Mouse (Mus musculus) spleen, adult 18-20 months (tissue): ENCODE results near the gene Reg1.
"Not testable (repeated sequence)": the region's sequence is repeated elsewhere in the genome, so short reads cannot be mapped to it uniquely, and the experiment has no call there.

Experiments
- DNase-seq, 2 experiments: peaks; one replicate each; pipeline ENCODE4 v3.0.0; 2022; ENCODE audit warnings: mixed read lengths in 2 of 2

Reg1 gene

GRCm38 (mm10) chr6:78422411-78422810 lies at the start of gene Reg1:
Gene Reg1 (plus strand): TSS chr6:78422711.
- DNase-seq = not testable (repeated sequence)

GRCm38 (mm10) chr6:78378765-78379164 lies 43.7 kb upstream of the Reg1 start, which contains the start of gene Reg3d:
Gene Reg3d (minus strand): TSS chr6:78378865.
- no peak for DNase-seq

DNA sequence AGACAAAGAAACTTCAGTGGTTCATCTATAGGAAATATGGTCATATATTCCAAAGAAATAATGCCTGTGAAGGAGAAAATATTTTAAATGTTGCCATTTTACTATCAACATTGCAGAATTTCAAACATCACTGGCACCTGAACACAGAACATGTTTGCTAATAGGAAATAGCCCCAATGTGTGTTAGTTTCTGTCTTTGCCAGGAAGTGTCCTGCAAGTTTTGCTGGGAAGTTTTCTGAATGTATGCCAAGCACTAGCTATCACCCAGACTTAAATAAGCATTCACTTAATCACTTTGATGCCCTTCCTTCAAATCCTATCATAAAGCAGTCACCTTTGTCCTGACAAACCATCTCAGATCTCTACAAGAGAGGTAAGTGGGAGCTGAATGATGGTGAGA lies 42.1 kb upstream of the Reg1 start, which contains the start of gene Reg3a:
TSS of gene Reg3a (plus strand) at position 301 of the 400 bp plus-strand sequence.
- no peak for DNase-seq

DNA sequence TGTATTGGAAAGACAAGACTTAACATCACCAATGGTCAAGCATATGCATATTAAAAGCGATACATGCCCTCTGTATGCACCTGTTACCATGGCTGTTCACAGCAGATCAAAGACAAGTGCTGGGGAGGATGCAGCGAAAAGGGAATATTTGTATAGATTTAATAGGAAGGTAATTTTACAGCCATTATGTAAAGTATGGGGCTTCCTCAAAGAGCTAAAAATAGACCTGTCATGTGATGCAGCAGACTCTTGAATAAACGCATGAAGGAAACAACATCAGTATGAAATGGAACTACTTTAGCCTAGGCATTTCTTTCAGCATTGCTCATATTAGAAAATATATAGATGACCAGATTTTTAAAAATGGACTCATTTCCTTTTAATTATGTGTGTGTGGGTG lies 36.9 kb upstream of the Reg1 start:
- no peak for DNase-seq

DNA sequence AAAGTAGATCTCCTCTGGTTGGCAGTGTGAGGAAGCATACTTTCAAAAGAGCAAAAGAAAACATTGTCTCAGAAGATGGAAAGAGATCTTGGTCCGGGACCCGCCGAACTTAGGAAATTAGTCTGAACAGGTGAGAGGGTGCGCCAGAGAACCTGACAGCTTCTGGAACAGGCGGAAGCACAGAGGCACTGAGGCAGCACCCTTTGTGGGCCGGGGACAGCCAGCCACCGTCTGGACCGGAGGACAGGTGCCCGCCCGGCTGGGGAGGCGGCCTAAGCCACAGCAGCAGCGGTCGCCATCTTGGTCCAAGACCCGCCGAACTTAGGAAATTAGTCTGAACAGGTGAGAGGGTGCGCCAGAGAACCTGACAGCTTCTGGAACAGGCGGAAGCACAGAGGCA lies 27.2 kb upstream of the Reg1 start, which contains the start of gene Reg2:
TSS of gene Reg2 (plus strand) at position 301 of the 400 bp plus-strand sequence.
- DNase-seq = not testable (repeated sequence)

- no peak for DNase-seq
These were observed 3.0 kb downstream of the Reg1 start for GRCm38 (mm10) chr6:78425497-78425896.

GRCm38 (mm10) chr6:78447202-78447601 lies 24.7 kb downstream of the Reg1 start:
- DNase-seq = no peak

- DNase-seq = no peak
These were observed 25.9 kb downstream of the Reg1 start for GRCm38 (mm10) chr6:78448409-78448808.

DNA sequence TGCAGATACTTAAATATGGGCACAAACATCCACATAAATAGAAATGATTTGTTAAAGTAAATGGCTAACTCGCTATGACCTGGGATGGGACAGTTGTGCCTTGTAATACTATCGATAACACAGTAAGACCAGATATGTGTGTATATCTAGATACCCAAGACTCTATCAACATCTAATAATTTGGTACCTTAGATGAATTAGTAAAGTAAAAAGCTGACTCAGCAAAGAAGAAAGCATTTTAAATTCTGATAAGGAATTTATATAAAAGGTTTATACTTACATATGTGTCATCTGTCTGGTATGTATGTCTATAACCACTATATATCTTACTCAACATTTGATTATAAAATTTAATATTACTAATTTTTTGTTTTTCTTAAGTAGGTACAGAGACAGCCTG lies 30.3 kb downstream of the Reg1 start:
- no peak for DNase-seq

- no peak for DNase-seq
These were observed 37.8 kb downstream of the Reg1 start for GRCm38 (mm10) chr6:78460191-78460825.

- no peak for DNase-seq
These were observed 39.8 kb downstream of the Reg1 start for GRCm38 (mm10) chr6:78462360-78462759.

GRCm38 (mm10) chr6:78463266-78463665 lies 40.8 kb downstream of the Reg1 start:
- DNase-seq = no peak

- no peak for DNase-seq
These were observed 46.3 kb downstream of the Reg1 start, which contains the start of gene Reg3g for GRCm38 (mm10) chr6:78468772-78469171. Gene Reg3g (minus strand): TSS chr6:78468872.

DNA sequence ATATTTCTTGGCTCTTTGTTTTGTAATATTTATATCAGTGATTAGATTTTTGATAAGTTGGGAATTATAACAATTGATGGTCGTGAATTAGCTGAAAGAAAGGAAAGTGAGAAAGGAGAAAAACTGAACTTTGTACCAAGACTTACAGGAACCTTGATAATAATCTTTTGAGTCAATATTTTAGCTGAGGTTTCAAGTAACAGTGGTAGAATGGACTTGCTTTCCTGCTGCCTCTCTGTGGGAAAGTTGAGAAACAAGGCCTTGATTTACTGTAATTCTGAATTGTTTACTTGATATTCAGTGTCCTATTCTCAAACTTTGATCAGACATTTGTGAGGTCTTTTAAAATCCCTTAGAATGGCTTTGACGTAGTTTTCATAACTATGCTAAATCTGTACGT lies 46.8 kb downstream of the Reg1 start:
- no peak for DNase-seq
